Mouse (Mus musculus) lung, embryonic 14.5 days (tissue): ENCODE measurements at regions not wholly inside any gene's neighbourhood (a gene's known extent, or its start where the extent isn't known, plus 50 kb on each side); places are given as distances from the start of the nearest gene placed in this dataset.
A peak's percentile ranks its signal among the peaks of the same experiment; 100 is the strongest.

Experiments used
- ATAC-seq: fragments of 200-750 bp; cut with Nextera tagmentation; 2 replicates; pipeline ENCODE4 v1.8.0; 2017; ENCODE audit warnings: mild to moderate bottlenecking, moderate TSS enrichment, moderate library complexity; ENCODE audit not compliant: insufficient read depth
- DNase-seq: peaks from one replicate; pipeline ENCODE4 v3.0.0-alpha.2; 2015
- H3K27ac ChIP-seq: fragments of 300-500 bp; sonication (generic); 2 replicates; pipeline ENCODE4 v1.5.1; 2014; ENCODE audit warnings: low read depth, mild to moderate bottlenecking, moderate library complexity
- H3K27me3 ChIP-seq: fragments of 300-500 bp; sonication (generic); 2 replicates; pipeline ENCODE4 v1.6.1; 2014; ENCODE audit warnings: low read length, control low read depth; ENCODE audit not compliant: insufficient read depth
- H3K36me3 ChIP-seq: fragments of 300-500 bp; sonication (generic); 2 replicates; pipeline ENCODE4 v1.6.1; 2014; ENCODE audit warnings: control low read depth; ENCODE audit not compliant: insufficient read depth
- H3K4me1 ChIP-seq: fragments of 300-500 bp; sonication (generic); 2 replicates; pipeline ENCODE4 v1.6.1; 2014; ENCODE audit warnings: antibody characterized with exemption, control low read depth; ENCODE audit not compliant: insufficient read depth
- H3K4me2 ChIP-seq: fragments of 300-500 bp; sonication (generic); 2 replicates; pipeline ENCODE4 v1.6.1; 2014; ENCODE audit warnings: mild to moderate bottlenecking
- H3K4me3 ChIP-seq: fragments of 300-500 bp; sonication (generic); 2 replicates; pipeline ENCODE4 v1.5.1; 2014; ENCODE audit warnings: low read depth, low read length
- H3K9ac ChIP-seq: fragments of 300-500 bp; sonication (generic); 2 replicates; pipeline ENCODE4 v1.6.1; 2014
- H3K9me3 ChIP-seq: fragments of 300-500 bp; sonication (generic); 2 replicates; pipeline ENCODE4 v1.6.1; 2016; ENCODE audit warnings: low read depth, low read length, control low read depth
- CTCF ChIP-seq: IDR thresholded peaks from 2 replicates; pipeline ENCODE4 v1.5.1; 2016; ENCODE audit warnings: antibody characterized with exemption, low read depth
- WGBS: fragments of 180-500 bp; shearing (Covaris S2); extraction: QIAGEN DNeasy Blood & Tissue Kit; methylation state at CpG from one replicate; pipeline ENCODE4 v1.1.7; 2014; 5-methylcytosine and 5-hydroxymethylcytosine counted together

DNA sequence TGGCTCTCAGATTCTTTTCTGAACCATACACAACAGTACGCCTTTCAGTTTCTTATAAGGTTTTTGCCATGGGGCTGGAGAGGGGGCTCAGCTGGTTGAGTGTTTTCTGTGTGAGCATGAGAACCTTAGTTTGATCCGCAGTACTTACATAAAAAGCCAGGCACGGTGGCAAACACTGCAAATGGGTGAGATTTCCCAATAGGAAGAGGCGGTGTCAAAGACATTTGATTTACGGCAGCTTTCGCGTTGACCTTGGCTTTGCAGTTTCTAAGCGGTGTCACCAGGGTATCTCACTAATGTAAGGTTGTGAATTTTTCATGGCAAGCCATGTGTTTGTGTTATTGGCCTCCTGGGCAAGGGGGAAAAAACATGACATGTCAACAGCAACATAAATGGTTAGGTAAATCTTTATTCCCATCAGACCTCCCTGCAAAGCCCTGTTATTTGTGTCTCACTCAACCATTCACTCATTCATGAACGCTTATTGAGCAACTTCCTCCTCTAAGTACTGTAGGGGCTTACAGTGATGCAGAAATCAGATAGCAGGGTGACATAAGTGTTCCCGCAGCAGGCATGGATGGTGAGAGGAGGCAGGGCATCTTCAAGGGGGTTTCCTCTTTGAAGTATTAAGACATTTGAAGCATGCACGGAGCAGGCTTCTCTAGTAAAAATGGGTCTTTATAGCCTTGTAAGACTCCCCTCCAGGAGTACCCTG lies 599.4 kb upstream of the Auts2 start:
- H3K4me2 ChIP-seq = no peak overlapping the region
- H3K27ac ChIP-seq = 0 out of 2 replicates have a peak overlapping the region, but pooled peaks have one; percentile 15
- 37% methylated on average over 11 of the region's 11 CpGs for WGBS
- H3K9me3 ChIP-seq = peaks cover 4% of the 10 kb centered on the region; the same call in 1 of the 2 replicates
- H3K27me3 ChIP-seq = no peaks in the 10 kb centered on the region
- H3K4me3 ChIP-seq = no peak overlapping the region
- DNase-seq (peak; percentile 27), ATAC-seq (peak; percentile 44; the same call in 1 of the 2 replicates)
- no peak overlapping the region for H3K9ac ChIP-seq
- H3K36me3 ChIP-seq = no peaks in the 10 kb centered on the region
- H3K4me1 ChIP-seq = no peaks in the 10 kb centered on the region
- no peak for TF ChIP-seq CTCF

DNA sequence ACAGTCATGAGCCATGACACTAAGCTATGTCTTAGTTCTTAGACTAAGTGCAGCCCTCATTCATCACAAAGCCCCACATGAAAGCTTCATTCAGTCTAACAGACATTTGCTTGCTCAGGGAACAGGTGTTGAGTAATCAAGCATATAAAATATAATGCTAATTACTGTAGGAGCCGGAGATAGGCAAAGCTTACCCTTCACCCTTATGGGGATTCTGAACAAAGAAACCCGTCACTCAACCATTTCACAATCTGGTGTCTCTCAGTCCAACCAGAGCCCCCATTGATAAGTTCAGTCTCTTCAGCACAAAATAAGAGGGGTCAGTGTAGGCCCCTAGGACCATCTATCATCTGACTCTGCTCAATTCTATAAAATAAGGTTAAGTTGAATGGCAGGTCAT lies 587.9 kb upstream of the Auts2 start:
- Histone ChIP-seq H3K4me3 (no peak overlapping the region), H3K27me3 (no peaks in the 10 kb centered on the region), H3K4me2 (no peak overlapping the region), H3K9ac (no peak overlapping the region), H3K36me3 (no peaks in the 10 kb centered on the region), H3K9me3 (no peaks in the 10 kb centered on the region), H3K4me1 (no peaks in the 10 kb centered on the region), H3K27ac (no peak overlapping the region)
- TF ChIP-seq CTCF = no peak
- no peak for DNase-seq
- 78% methylated on average over 2 of the region's 2 CpGs for WGBS
- ATAC-seq = no peak

DNA sequence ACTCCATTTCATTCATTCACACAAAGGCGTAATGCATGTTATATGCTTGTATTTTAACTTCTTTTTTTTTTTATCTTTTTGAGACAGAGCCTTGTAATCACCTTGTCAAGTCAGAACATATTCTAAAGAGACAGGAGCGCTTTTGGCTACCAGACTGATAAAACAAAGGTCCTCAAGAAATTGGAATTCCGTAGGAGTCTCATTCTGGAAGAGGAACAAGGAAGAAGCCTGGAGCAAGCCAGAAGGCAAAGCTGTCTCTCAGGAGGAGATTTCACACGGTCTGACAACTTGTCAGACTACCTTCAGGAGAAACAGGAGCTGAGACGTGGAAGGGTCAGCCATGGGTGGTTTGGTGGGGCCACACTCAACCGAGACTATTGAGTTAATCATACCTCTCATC lies 587.2 kb upstream of the Auts2 start:
- no peaks in the 10 kb centered on the region for H3K4me1 ChIP-seq
- TF ChIP-seq CTCF = no peak
- DNase-seq (no peak), ATAC-seq (no peak)
- 66% methylated on average over 6 of the region's 6 CpGs for WGBS
- H3K9me3 ChIP-seq = no peaks in the 10 kb centered on the region
- H3K4me3 ChIP-seq = no peak overlapping the region
- no peak overlapping the region for H3K27ac ChIP-seq
- no peaks in the 10 kb centered on the region for H3K36me3 ChIP-seq
- no peak overlapping the region for H3K4me2 ChIP-seq
- no peak overlapping the region for H3K9ac ChIP-seq
- no peaks in the 10 kb centered on the region for H3K27me3 ChIP-seq

DNA sequence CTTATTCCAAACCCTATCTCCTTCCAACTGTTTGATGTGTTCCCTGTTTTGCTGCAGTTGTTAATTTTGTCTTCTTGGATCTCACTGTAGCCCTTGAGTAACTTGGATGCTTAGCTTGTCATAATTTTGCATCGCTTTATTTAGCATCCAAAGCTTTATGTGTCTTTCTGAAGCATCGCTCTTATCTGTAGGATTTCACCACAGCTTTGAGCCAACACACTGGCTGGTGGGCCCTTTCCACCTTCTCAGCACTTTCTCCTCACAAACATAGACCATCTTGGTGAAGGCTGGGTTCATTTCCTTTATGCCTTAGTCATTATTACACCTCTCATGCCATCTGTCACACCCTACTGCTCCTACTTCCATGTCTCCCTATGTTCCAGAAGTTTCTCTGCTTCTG lies 581.1 kb upstream of the Auts2 start:
- Histone ChIP-seq H3K4me2 (no peak overlapping the region), H3K27me3 (no peaks in the 10 kb centered on the region), H3K9me3 (no peaks in the 10 kb centered on the region), H3K36me3 (no peaks in the 10 kb centered on the region), H3K4me3 (no peak overlapping the region), H3K27ac (no peak overlapping the region), H3K9ac (no peak overlapping the region), H3K4me1 (no peaks in the 10 kb centered on the region)
- DNase-seq (no peak), ATAC-seq (no peak)
- TF ChIP-seq CTCF = no peak
- 85% methylated on average over 2 of the region's 2 CpGs for WGBS

DNA sequence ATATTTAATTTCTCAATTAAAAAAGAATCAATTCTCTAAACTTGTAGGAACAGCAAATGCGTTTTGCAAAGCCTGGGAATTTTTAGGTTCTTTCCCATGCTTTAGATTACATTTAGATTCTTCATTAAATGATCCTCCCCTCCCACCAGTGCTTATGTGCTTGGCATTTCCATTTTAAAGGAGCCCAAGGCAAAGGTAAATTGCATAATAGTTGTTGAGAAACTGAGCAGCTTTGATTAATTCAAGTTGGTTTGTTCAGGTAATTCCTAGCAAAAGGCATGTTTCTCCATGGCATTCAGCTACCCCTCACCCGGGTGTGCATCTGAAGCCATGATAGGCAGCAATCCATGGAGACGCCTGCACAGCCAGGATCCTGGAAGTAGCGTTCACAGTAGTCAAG lies 570.8 kb upstream of the Auts2 start:
- no peaks in the 10 kb centered on the region for H3K36me3 ChIP-seq
- no peaks in the 10 kb centered on the region for H3K9me3 ChIP-seq
- no peak overlapping the region for H3K9ac ChIP-seq
- 90% methylated on average over 4 of the region's 4 CpGs for WGBS
- DNase-seq (no peak), ATAC-seq (no peak)
- no peak for TF ChIP-seq CTCF
- H3K27ac ChIP-seq = no peak overlapping the region
- no peaks in the 10 kb centered on the region for H3K4me1 ChIP-seq
- no peak overlapping the region for H3K4me2 ChIP-seq
- no peak overlapping the region for H3K4me3 ChIP-seq
- H3K27me3 ChIP-seq = no peaks in the 10 kb centered on the region

DNA sequence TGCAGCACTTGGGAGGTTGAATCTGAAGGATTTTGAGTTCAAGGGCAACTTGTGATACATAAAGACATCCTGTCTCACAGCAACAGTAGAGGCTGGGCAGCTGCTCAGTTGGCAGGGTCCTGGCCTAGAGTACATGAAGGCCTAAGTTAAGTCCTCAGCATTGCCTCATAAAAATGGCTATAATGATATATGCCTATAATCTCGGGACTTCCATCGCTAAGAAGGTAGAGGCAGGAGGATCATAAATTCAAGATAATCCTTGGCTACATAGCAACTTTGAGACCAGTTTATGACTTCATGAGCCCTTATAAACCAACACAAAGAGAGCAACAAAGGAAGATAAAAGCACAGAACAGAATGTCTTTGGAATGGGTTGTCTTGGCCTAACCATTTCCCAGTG lies 570.0 kb upstream of the Auts2 start:
- no peak for ATAC-seq
- 90% methylated on average over 2 of the region's 2 CpGs for WGBS
- H3K4me1 ChIP-seq = no peaks in the 10 kb centered on the region

DNA sequence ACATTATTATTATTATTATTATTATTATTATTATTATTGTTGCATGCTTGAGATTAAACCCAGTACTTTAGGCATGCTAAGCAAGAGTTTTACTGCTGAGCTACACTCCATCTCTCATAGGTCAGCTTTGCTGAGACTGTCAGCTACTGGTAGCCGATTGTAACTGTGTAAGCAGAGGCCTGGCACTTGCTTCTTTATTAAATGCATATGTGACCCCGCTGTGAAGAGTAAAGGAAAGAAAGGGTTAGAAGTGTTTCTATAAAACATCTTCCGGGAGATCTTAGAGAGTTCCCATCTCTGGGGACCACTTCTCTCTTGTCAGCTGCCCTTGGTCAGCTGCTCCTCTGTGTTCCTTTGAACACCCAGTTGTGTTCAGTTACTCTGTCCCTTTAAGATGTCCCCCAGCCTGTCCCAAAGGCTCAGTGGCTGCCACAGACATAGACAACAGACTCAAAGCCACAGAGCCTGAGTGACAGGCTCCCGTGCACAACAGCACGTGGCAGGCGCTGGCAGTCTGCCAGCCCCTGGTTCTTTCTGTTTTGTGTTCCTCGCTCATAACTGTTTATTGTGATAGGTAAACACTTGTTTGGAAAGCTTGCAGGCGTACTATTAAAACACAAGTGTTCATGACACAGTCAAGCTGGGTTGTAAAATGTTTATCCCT lies 563.7 kb upstream of the Auts2 start:
- Histone ChIP-seq H3K4me3 (no peak overlapping the region), H3K36me3 (no peaks in the 10 kb centered on the region), H3K27ac (peak overlapping the region; percentile 74), H3K4me2 (peak overlapping the region; percentile 12; the same call in 1 of the 2 replicates), H3K9me3 (no peaks in the 10 kb centered on the region), H3K27me3 (no peaks in the 10 kb centered on the region), H3K9ac (no peak overlapping the region), H3K4me1 (no peaks in the 10 kb centered on the region)
- no peak for TF ChIP-seq CTCF
- peak; percentile 97 for ATAC-seq
- DNase-seq = peak; percentile 97
- WGBS = 23% methylated on average over 8 of the region's 8 CpGs

More for the DNA sequence above, 570.0 kb upstream of the Auts2 start:
- Histone ChIP-seq H3K27me3 (no peaks in the 10 kb centered on the region), H3K4me3 (no peak overlapping the region), H3K9ac (no peak overlapping the region), H3K27ac (no peak overlapping the region), H3K36me3 (no peaks in the 10 kb centered on the region), H3K4me2 (no peak overlapping the region), H3K9me3 (no peaks in the 10 kb centered on the region)
- TF ChIP-seq CTCF = no peak
- DNase-seq = no peak
